Mouse (Mus musculus): ENCODE results near the gene Il1rl1. TPM values are rescaled to one million over a fixed set of nuclear protein-coding genes. Genes with fewer than 3 reads are reported as not detected.

The Il1rl1 gene
- total and polyA plus RNA-seq, 3 experiments: 0.35 to 1.8 (median 1.1) TPM

DNA sequence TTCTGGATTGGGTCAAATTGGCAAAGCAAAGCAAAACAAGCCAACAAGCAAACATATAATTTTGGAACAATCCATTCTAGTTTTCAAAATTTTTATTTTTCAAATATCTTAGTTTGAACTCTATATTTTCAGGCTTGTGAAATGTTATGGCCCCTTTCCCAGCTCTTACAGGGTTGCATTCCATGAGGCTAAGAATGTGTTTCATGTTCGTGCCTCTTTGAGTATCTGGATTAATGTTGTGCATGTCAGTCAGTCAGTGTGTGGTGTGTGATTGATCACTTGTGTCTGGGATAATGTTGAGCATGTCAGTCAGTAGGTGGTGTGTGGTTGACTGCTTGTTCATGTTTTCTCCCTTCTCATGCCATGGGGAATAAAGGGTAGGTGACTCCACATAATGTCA, 1.5 kb upstream of the Il1rl1 start:
- no peak overlapping the region for H3K4me3 ChIP-seq
- no peak for TF ChIP-seq CTCF (IDR thresholded peaks at IDR 0.05)
- TF ChIP-seq POLR2A (IDR thresholded peaks at IDR 0.05; ENCODE audit: insufficient read depth, low read depth, low read length): no peak
- no peak for TF ChIP-seq EP300 (IDR thresholded peaks at IDR 0.05; ENCODE audit: insufficient read depth, low read depth, low read length)
- no peaks in the 10 kb centered on the region for H3K36me3 ChIP-seq (ENCODE audit: control insufficient read depth, insufficient read depth, low read length)
- H3K79me2 ChIP-seq (replicated peaks; ENCODE audit: control insufficient read depth, insufficient read depth, low read length): no peaks in the 10 kb centered on the region
- no peaks in the 10 kb centered on the region for H3K4me1 ChIP-seq (ENCODE audit: control insufficient read depth, insufficient read depth, low read length)
- H3K27me3 ChIP-seq (ENCODE audit: control insufficient read depth, insufficient read depth, low read length): no peaks in the 10 kb centered on the region
- H3K27ac ChIP-seq: no peak overlapping the region
- WGBS: 56% methylated on average over 1 of the region's 1 CpGs
- intact Hi-C loops (cut with DNase I): no loop called here
- DNase-seq: no peak
- no peak overlapping the region for H3K9ac ChIP-seq (ENCODE audit: low read depth, low read length)

- H3K36me3 ChIP-seq (ENCODE audit: control insufficient read depth, insufficient read depth, low read length): no peaks in the 10 kb centered on the region
- no peak overlapping the region for H3K9ac ChIP-seq (ENCODE audit: low read depth, low read length)
- H3K4me1 ChIP-seq (ENCODE audit: control insufficient read depth, insufficient read depth, low read length): no peaks in the 10 kb centered on the region
- H3K27me3 ChIP-seq (ENCODE audit: control insufficient read depth, insufficient read depth, low read length): no peaks in the 10 kb centered on the region
- no peak overlapping the region for H3K27ac ChIP-seq
- no peak for DNase-seq
- no peaks in the 10 kb centered on the region for H3K79me2 ChIP-seq (replicated peaks; ENCODE audit: control insufficient read depth, insufficient read depth, low read length)
- TF ChIP-seq EP300 (IDR thresholded peaks at IDR 0.05; ENCODE audit: insufficient read depth, low read depth, low read length) (no peak), CTCF (IDR thresholded peaks at IDR 0.05) (no peak), POLR2A (IDR thresholded peaks at IDR 0.05; ENCODE audit: insufficient read depth, low read depth, low read length) (no peak)
- 64% methylated on average over 4 of the region's 4 CpGs for WGBS
- intact Hi-C loops (cut with DNase I): no loop called here
- no peak overlapping the region for H3K4me3 ChIP-seq
Observed at GRCm38 (mm10) chr1:40430143-40430834, 919 bp downstream of the Il1rl1 start.

GRCm38 (mm10) chr1:40432169-40432568, 2.8 kb downstream of the Il1rl1 start:
- no peak for TF ChIP-seq EP300 (IDR thresholded peaks at IDR 0.05; ENCODE audit: insufficient read depth, low read depth, low read length)
- no peak for TF ChIP-seq POLR2A (IDR thresholded peaks at IDR 0.05; ENCODE audit: insufficient read depth, low read depth, low read length)
- no peak for TF ChIP-seq CTCF (IDR thresholded peaks at IDR 0.05)
- no peak overlapping the region for H3K27ac ChIP-seq
- no peak overlapping the region for H3K4me3 ChIP-seq
- WGBS: 51% methylated on average over 2 of the region's 2 CpGs
- DNase-seq: no peak
- H3K4me1 ChIP-seq (ENCODE audit: control insufficient read depth, insufficient read depth, low read length): no peaks in the 10 kb centered on the region
- H3K79me2 ChIP-seq (replicated peaks; ENCODE audit: control insufficient read depth, insufficient read depth, low read length): no peaks in the 10 kb centered on the region
- intact Hi-C loops (cut with DNase I): no loop called here
- no peaks in the 10 kb centered on the region for H3K36me3 ChIP-seq (ENCODE audit: control insufficient read depth, insufficient read depth, low read length)
- H3K27me3 ChIP-seq (ENCODE audit: control insufficient read depth, insufficient read depth, low read length): no peaks in the 10 kb centered on the region
- H3K9ac ChIP-seq (ENCODE audit: low read depth, low read length): no peak overlapping the region

GRCm38 (mm10) chr1:40435936-40436335, 6.6 kb downstream of the Il1rl1 start:
- H3K4me3 ChIP-seq: no peak overlapping the region
- no peaks in the 10 kb centered on the region for H3K36me3 ChIP-seq (ENCODE audit: control insufficient read depth, insufficient read depth, low read length)
- no peaks in the 10 kb centered on the region for H3K79me2 ChIP-seq (replicated peaks; ENCODE audit: control insufficient read depth, insufficient read depth, low read length)
- H3K9ac ChIP-seq (ENCODE audit: low read depth, low read length): no peak overlapping the region
- no peak for DNase-seq
- no peaks in the 10 kb centered on the region for H3K27me3 ChIP-seq (ENCODE audit: control insufficient read depth, insufficient read depth, low read length)
- TF ChIP-seq CTCF (IDR thresholded peaks at IDR 0.05) (no peak), EP300 (IDR thresholded peaks at IDR 0.05; ENCODE audit: insufficient read depth, low read depth, low read length) (no peak), POLR2A (IDR thresholded peaks at IDR 0.05; ENCODE audit: insufficient read depth, low read depth, low read length) (no peak)
- intact Hi-C loops (cut with DNase I): no loop called here
- 83% methylated on average over 3 of the region's 3 CpGs for WGBS
- H3K27ac ChIP-seq: no peak overlapping the region
- no peaks in the 10 kb centered on the region for H3K4me1 ChIP-seq (ENCODE audit: control insufficient read depth, insufficient read depth, low read length)

GRCm38 (mm10) chr1:40437340-40437739, 8.0 kb downstream of the Il1rl1 start:
- H3K27me3 ChIP-seq (ENCODE audit: control insufficient read depth, insufficient read depth, low read length): no peaks in the 10 kb centered on the region
- no peak overlapping the region for H3K4me3 ChIP-seq
- no peak overlapping the region for H3K9ac ChIP-seq (ENCODE audit: low read depth, low read length)
- no peaks in the 10 kb centered on the region for H3K4me1 ChIP-seq (ENCODE audit: control insufficient read depth, insufficient read depth, low read length)
- intact Hi-C loops (cut with DNase I): no loop called here
- H3K79me2 ChIP-seq (replicated peaks; ENCODE audit: control insufficient read depth, insufficient read depth, low read length): no peaks in the 10 kb centered on the region
- WGBS: 73% methylated on average over 2 of the region's 2 CpGs
- DNase-seq: no peak
- H3K27ac ChIP-seq: no peak overlapping the region
- H3K36me3 ChIP-seq (ENCODE audit: control insufficient read depth, insufficient read depth, low read length): no peaks in the 10 kb centered on the region
- no peak for TF ChIP-seq POLR2A (IDR thresholded peaks at IDR 0.05; ENCODE audit: insufficient read depth, low read depth, low read length)
- TF ChIP-seq CTCF (IDR thresholded peaks at IDR 0.05): no peak
- no peak for TF ChIP-seq EP300 (IDR thresholded peaks at IDR 0.05; ENCODE audit: insufficient read depth, low read depth, low read length)

GRCm38 (mm10) chr1:40439504-40439903, 10.1 kb downstream of the Il1rl1 start:
- Histone ChIP-seq H3K27me3 (ENCODE audit: control insufficient read depth, insufficient read depth, low read length) (no peaks in the 10 kb centered on the region), H3K27ac (no peak overlapping the region), H3K9ac (ENCODE audit: low read depth, low read length) (no peak overlapping the region), H3K36me3 (ENCODE audit: control insufficient read depth, insufficient read depth, low read length) (no peaks in the 10 kb centered on the region), H3K4me1 (ENCODE audit: control insufficient read depth, insufficient read depth, low read length) (no peaks in the 10 kb centered on the region), H3K4me3 (no peak overlapping the region), H3K79me2 (replicated peaks; ENCODE audit: control insufficient read depth, insufficient read depth, low read length) (no peaks in the 10 kb centered on the region)
- no peak for DNase-seq
- intact Hi-C loops (cut with DNase I): no loop called here
- TF ChIP-seq EP300 (IDR thresholded peaks at IDR 0.05; ENCODE audit: insufficient read depth, low read depth, low read length): no peak
- TF ChIP-seq CTCF (IDR thresholded peaks at IDR 0.05): no peak
- no peak for TF ChIP-seq POLR2A (IDR thresholded peaks at IDR 0.05; ENCODE audit: insufficient read depth, low read depth, low read length)
- 80% methylated on average over 8 of the region's 8 CpGs for WGBS

Data from heart, adult 2 months (tissue).